Mouse (Mus musculus) hindbrain, embryonic 10.5 days (tissue): Measurements from ENCODE around the gene Olfr201. TPM values are rescaled to one million over a fixed set of nuclear protein-coding genes. Genes with fewer than 3 reads are reported as not detected.
"Not testable (repeated sequence)": the region's sequence is repeated elsewhere in the genome, so short reads cannot be mapped to it uniquely, and the experiment has no call there.

Source experiments
- DNase-seq: peaks from one replicate; pipeline ENCODE4 v3.0.0-alpha.2; 2017; ENCODE audit warnings: low spot score
- H3K27ac ChIP-seq: fragments of 300-500 bp; sonication (generic); 2 replicates; pipeline ENCODE4 v1.5.1; 2016; ENCODE audit warnings: mild to moderate bottlenecking, moderate library complexity
- H3K27me3 ChIP-seq: fragments of 300-500 bp; sonication (generic); 2 replicates; pipeline ENCODE4 v1.6.1; 2016; ENCODE audit warnings: mild to moderate bottlenecking; ENCODE audit not compliant: poor library complexity, insufficient read depth, severe bottlenecking
- H3K36me3 ChIP-seq: fragments of 300-500 bp; sonication (generic); 2 replicates; pipeline ENCODE4 v1.6.1; 2016; ENCODE audit warnings: mild to moderate bottlenecking, moderate library complexity
- H3K4me1 ChIP-seq: fragments of 300-500 bp; sonication (generic); replicated peaks from 2 replicates; pipeline ENCODE4 v1.6.1; 2016; ENCODE audit warnings: mild to moderate bottlenecking
- H3K4me3 ChIP-seq: fragments of 300-500 bp; sonication (generic); 2 replicates; pipeline ENCODE4 v1.5.1; 2016; ENCODE audit warnings: mild to moderate bottlenecking, moderate library complexity
- H3K9me3 ChIP-seq: fragments of 300-500 bp; sonication (generic); 2 replicates; pipeline ENCODE4 v1.6.1; 2016; ENCODE audit warnings: mild to moderate bottlenecking, moderate library complexity
- whole genome bisulfite sequencing: fragments of 180-500 bp; shearing (Covaris S2); methylation state at CpG from one replicate; pipeline ENCODE4 v1.1.7; 2016; 5-methylcytosine and 5-hydroxymethylcytosine counted together
- polyA plus RNA-seq: library from polyadenylated mRNA; unstranded; fragments of >200 nt; fragmentation: Nextera tagmentation; extraction: Ambion mirVana; gene quantifications from 2 replicates; pipeline ENCODE4 v1.2.1, GENCODE M21; 2016

Gene Olfr201
- polyA plus RNA-seq = not detected in 2 replicates

GRCm38 (mm10) chr16:59272532-59272931 lies at the start of gene Olfr201:
Gene Olfr201, minus strand, starts transcription at chr16:59272632.
- not testable (repeated sequence) for H3K4me1 ChIP-seq, DNase-seq, H3K9me3 ChIP-seq, H3K27me3 ChIP-seq, H3K27ac ChIP-seq, H3K4me3 ChIP-seq, H3K36me3 ChIP-seq
- 90% methylated on average over 4 of the region's 4 CpGs for whole genome bisulfite sequencing

GRCm38 (mm10) chr16:59318148-59318547 lies 45.7 kb upstream of the Olfr201 start, which contains the start of gene Olfr204:
Gene Olfr204, minus strand, starts transcription at chr16:59318248.
- Histone ChIP-seq H3K4me1 (no peaks in the 10 kb centered on the region), H3K27ac (no peak within 1 kb of the TSS), H3K4me3 (no peak within 1 kb of the TSS), H3K9me3 (no peaks in the 10 kb centered on the region), H3K36me3 (no peaks in the 10 kb centered on the region), H3K27me3 (no peaks in the 10 kb centered on the region)
- DNase-seq = no peak

GRCm38 (mm10) chr16:59298581-59298980 lies 26.1 kb upstream of the Olfr201 start, which contains the start of gene Olfr203:
Gene Olfr203, plus strand, starts transcription at chr16:59298881.
- H3K27ac ChIP-seq = no peak within 1 kb of the TSS
- no peak within 1 kb of the TSS for H3K4me3 ChIP-seq
- H3K27me3 ChIP-seq = no peaks in the 10 kb centered on the region
- no peak for DNase-seq
- no peaks in the 10 kb centered on the region for H3K36me3 ChIP-seq
- no peaks in the 10 kb centered on the region for H3K9me3 ChIP-seq
- no peaks in the 10 kb centered on the region for H3K4me1 ChIP-seq
- WGBS = 90% methylated on average over 2 of the region's 2 CpGs

GRCm38 (mm10) chr16:59287576-59287975 lies 15.1 kb upstream of the Olfr201 start:
- not testable (repeated sequence) for DNase-seq, H3K36me3 ChIP-seq, H3K4me1 ChIP-seq, H3K4me3 ChIP-seq, H3K27ac ChIP-seq, H3K27me3 ChIP-seq, H3K9me3 ChIP-seq
- 83% methylated on average over 9 of the region's 9 CpGs for WGBS

GRCm38 (mm10) chr16:59286693-59287092 lies 14.3 kb upstream of the Olfr201 start, which contains the start of gene Olfr202:
Gene Olfr202, minus strand, starts transcription at chr16:59286793.
- H3K4me3 ChIP-seq = no peak within 1 kb of the TSS
- no peak for DNase-seq
- H3K4me1 ChIP-seq = no peaks in the 10 kb centered on the region
- H3K36me3 ChIP-seq = no peaks in the 10 kb centered on the region
- WGBS = 87% methylated on average over 1 of the region's 1 CpGs
- no peaks in the 10 kb centered on the region for H3K9me3 ChIP-seq
- H3K27ac ChIP-seq = no peak within 1 kb of the TSS
- no peaks in the 10 kb centered on the region for H3K27me3 ChIP-seq

GRCm38 (mm10) chr16:59283476-59283875 lies 11.0 kb upstream of the Olfr201 start:
- Histone ChIP-seq H3K4me3 (no peak overlapping the region), H3K27ac (no peak overlapping the region), H3K4me1 (no peaks in the 10 kb centered on the region), H3K9me3 (no peaks in the 10 kb centered on the region), H3K27me3 (no peaks in the 10 kb centered on the region), H3K36me3 (no peaks in the 10 kb centered on the region)
- DNase-seq = no peak
- 87% methylated on average over 1 of the region's 1 CpGs for WGBS

GRCm38 (mm10) chr16:59280542-59280941 lies 8.1 kb upstream of the Olfr201 start:
- Histone ChIP-seq H3K4me1 (no peaks in the 10 kb centered on the region), H3K4me3 (no peak overlapping the region), H3K9me3 (no peaks in the 10 kb centered on the region), H3K36me3 (no peaks in the 10 kb centered on the region), H3K27ac (no peak overlapping the region), H3K27me3 (no peaks in the 10 kb centered on the region)
- no peak for DNase-seq
- 78% methylated on average over 3 of the region's 3 CpGs for WGBS

GRCm38 (mm10) chr16:59269097-59269496 lies 3.3 kb downstream of the Olfr201 start:
- H3K27ac ChIP-seq, H3K4me3 ChIP-seq, H3K4me1 ChIP-seq, H3K9me3 ChIP-seq, DNase-seq, H3K36me3 ChIP-seq, H3K27me3 ChIP-seq: not testable (repeated sequence)
- 86% methylated on average over 4 of the region's 4 CpGs for WGBS

- no peaks in the 10 kb centered on the region for H3K36me3 ChIP-seq
- no peaks in the 10 kb centered on the region for H3K27me3 ChIP-seq
- WGBS = 87% methylated on average over 17 of the region's 17 CpGs
- DNase-seq = no peak
- H3K9me3 ChIP-seq = no peaks in the 10 kb centered on the region
- no peaks in the 10 kb centered on the region for H3K4me1 ChIP-seq
- H3K27ac ChIP-seq = no peak overlapping the region
- no peak overlapping the region for H3K4me3 ChIP-seq
These were observed 22.7 kb downstream of the Olfr201 start for GRCm38 (mm10) chr16:59249684-59250083.

- not testable (repeated sequence) for H3K4me3 ChIP-seq, H3K9me3 ChIP-seq, H3K4me1 ChIP-seq, H3K27me3 ChIP-seq, H3K36me3 ChIP-seq, H3K27ac ChIP-seq, DNase-seq
- WGBS = 71% methylated on average over 1 of the region's 1 CpGs
These were observed 52.8 kb downstream of the Olfr201 start, which contains the start of gene Olfr199 for GRCm38 (mm10) chr16:59219667-59220066. Gene Olfr199, minus strand, starts transcription at chr16:59219767.

GRCm38 (mm10) chr16:59217861-59218260 lies 54.6 kb downstream of the Olfr201 start:
- DNase-seq, H3K36me3 ChIP-seq, H3K27me3 ChIP-seq, H3K4me3 ChIP-seq, H3K9me3 ChIP-seq, H3K4me1 ChIP-seq, H3K27ac ChIP-seq: not testable (repeated sequence)
- WGBS = 83% methylated on average over 3 of the region's 3 CpGs

Other genes with a start within 250 kb of the Olfr201 start
- not detected in 2 replicates for gene Olfr186, start 242.3 kb downstream of the Olfr201 start, polyA plus RNA-seq
- not detected in 2 replicates for gene Olfr187, start 232.9 kb downstream of the Olfr201 start, polyA plus RNA-seq
- not detected in 2 replicates for gene Olfr190, start 194.6 kb downstream of the Olfr201 start, polyA plus RNA-seq
- not detected in 2 replicates for gene Olfr191, start 182.8 kb downstream of the Olfr201 start, polyA plus RNA-seq
- gene Olfr193, start 160.8 kb downstream of the Olfr201 start, polyA plus RNA-seq = not detected in 2 replicates
- gene Olfr194, start 151.6 kb downstream of the Olfr201 start, polyA plus RNA-seq = not detected in 2 replicates
- gene Olfr195, start 125.6 kb downstream of the Olfr201 start, polyA plus RNA-seq = not detected in 2 replicates
- gene Olfr196, start 102.2 kb downstream of the Olfr201 start, polyA plus RNA-seq = not detected in 2 replicates
- not detected in 2 replicates for gene Olfr198, start 69.1 kb downstream of the Olfr201 start, polyA plus RNA-seq
- gene Olfr199, start 52.9 kb downstream of the Olfr201 start, polyA plus RNA-seq = not detected in 2 replicates
- gene Olfr202, start 14.2 kb upstream of the Olfr201 start, polyA plus RNA-seq = not detected in 2 replicates
- gene Olfr203, start 26.2 kb upstream of the Olfr201 start, polyA plus RNA-seq = not detected in 2 replicates
- gene Olfr204, start 45.6 kb upstream of the Olfr201 start, polyA plus RNA-seq = not detected in 2 replicates
- gene Olfr205, start 58.5 kb upstream of the Olfr201 start, polyA plus RNA-seq = not detected in 2 replicates
- not detected in 2 replicates for gene Olfr206, start 76.6 kb upstream of the Olfr201 start, polyA plus RNA-seq
- not detected in 2 replicates for gene Olfr209, start 91.4 kb upstream of the Olfr201 start, polyA plus RNA-seq
- gene Gabrr3, start 134.7 kb upstream of the Olfr201 start, polyA plus RNA-seq = 0.05 and 0.10 TPM in 2 replicates
- 24.9 and 33.9 TPM in 2 replicates for gene Riox2, start 199.1 kb upstream of the Olfr201 start, polyA plus RNA-seq